Mouse (Mus musculus): ENCODE measurements at regions not wholly inside any gene's neighbourhood (a gene's known extent, or its start where the extent isn't known, plus 50 kb on each side); places are given as distances from the start of the nearest gene placed in this dataset.

GRCm38 (mm10) chr3:147096179-147096578 is 244.0 kb downstream of the Ttll7 start:
- DNase-seq (ENCODE audit: low read depth, low spot score): peak; percentile 5

GRCm38 (mm10) chr3:147098065-147098580 is 246.0 kb downstream of the Ttll7 start:
- DNase-seq (ENCODE audit: low read depth, low spot score): no peak

GRCm38 (mm10) chr3:147098611-147099010 is 246.4 kb downstream of the Ttll7 start:
- no peak for DNase-seq (ENCODE audit: low read depth, low spot score)

- DNase-seq (ENCODE audit: low read depth, low spot score): peak; percentile 8
Measured at GRCm38 (mm10) chr3:147099143-147099713, 247.1 kb downstream of the Ttll7 start.

GRCm38 (mm10) chr3:147101053-147101764 is 249.0 kb downstream of the Ttll7 start:
- DNase-seq (ENCODE audit: low read depth, low spot score): no peak

GRCm38 (mm10) chr3:147101765-147102113 is 249.6 kb downstream of the Ttll7 start:
- no peak for DNase-seq (ENCODE audit: low read depth, low spot score)

- DNase-seq (ENCODE audit: low read depth, low spot score): no peak
Measured at GRCm38 (mm10) chr3:147103428-147103827, 251.3 kb downstream of the Ttll7 start.

GRCm38 (mm10) chr3:147117609-147118008 is 265.4 kb downstream of the Ttll7 start:
- no peak for DNase-seq (ENCODE audit: low read depth, low spot score)

GRCm38 (mm10) chr3:147118092-147118491 is 265.9 kb downstream of the Ttll7 start:
- no peak for DNase-seq (ENCODE audit: low read depth, low spot score)

- DNase-seq (ENCODE audit: low read depth, low spot score): no peak
Measured at GRCm38 (mm10) chr3:147118622-147119021, 266.5 kb downstream of the Ttll7 start.

- DNase-seq (ENCODE audit: low read depth, low spot score): peak; percentile 81
Measured at GRCm38 (mm10) chr3:147121826-147122225, 269.7 kb downstream of the Ttll7 start.

GRCm38 (mm10) chr3:147127740-147128139 is 275.6 kb downstream of the Ttll7 start:
- no peak for DNase-seq (ENCODE audit: low read depth, low spot score)

GRCm38 (mm10) chr3:147132830-147133229 is 280.7 kb downstream of the Ttll7 start:
- no peak for DNase-seq (ENCODE audit: low read depth, low spot score)

GRCm38 (mm10) chr3:147133408-147133807 is 281.2 kb downstream of the Ttll7 start:
- DNase-seq (ENCODE audit: low read depth, low spot score): no peak

- DNase-seq (ENCODE audit: low read depth, low spot score): no peak
Measured at GRCm38 (mm10) chr3:147140414-147140813, 288.2 kb downstream of the Ttll7 start.

- DNase-seq (ENCODE audit: low read depth, low spot score): no peak
Measured at GRCm38 (mm10) chr3:147153456-147153855, 301.3 kb downstream of the Ttll7 start.

GRCm38 (mm10) chr3:147153998-147154397 is 301.8 kb downstream of the Ttll7 start:
- no peak for DNase-seq (ENCODE audit: low read depth, low spot score)

GRCm38 (mm10) chr3:147163126-147163525 is 311.0 kb downstream of the Ttll7 start:
- no peak for DNase-seq (ENCODE audit: low read depth, low spot score)

- DNase-seq (ENCODE audit: low read depth, low spot score): no peak
Measured at GRCm38 (mm10) chr3:147163540-147163939, 311.4 kb downstream of the Ttll7 start.

- DNase-seq (ENCODE audit: low read depth, low spot score): no peak
Measured at GRCm38 (mm10) chr3:147164931-147165330, 312.8 kb downstream of the Ttll7 start.

- no peak for DNase-seq (ENCODE audit: low read depth, low spot score)
Measured at GRCm38 (mm10) chr3:147166555-147166954, 314.4 kb downstream of the Ttll7 start.

GRCm38 (mm10) chr3:147169215-147169614 is 317.0 kb downstream of the Ttll7 start:
- DNase-seq (ENCODE audit: low read depth, low spot score): no peak

- no peak for DNase-seq (ENCODE audit: low read depth, low spot score)
Measured at GRCm38 (mm10) chr3:147170106-147170505, 317.9 kb downstream of the Ttll7 start.
